Comparison of ENCODE assay signal across 16 mouse cellular contexts in the genomic region with DNA sequence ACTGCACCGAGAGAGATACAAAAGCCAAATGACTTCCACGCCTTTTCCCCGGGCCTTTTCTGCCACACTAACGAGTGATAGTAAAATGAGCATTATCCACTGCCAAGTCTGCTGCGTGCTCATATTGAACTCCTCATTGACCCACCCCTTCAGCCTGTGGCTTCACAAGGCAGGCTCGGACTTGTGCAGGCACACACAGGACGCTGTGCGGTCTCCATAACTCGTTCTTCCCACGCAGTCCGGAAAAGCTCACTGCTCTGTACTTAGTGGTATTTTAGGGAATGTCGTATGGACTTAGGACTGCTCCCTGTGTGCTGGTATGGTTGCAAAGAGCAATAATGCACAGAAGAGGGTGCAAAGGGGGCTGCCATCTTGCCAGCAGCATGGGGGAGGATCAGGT.
DNase-seq lines count a peak whose midpoint lies in the region; ATAC-seq and TF ChIP-seq lines count a peak whose summit lies in the region.
"Had no signal": no experiment of that assay in that cellular context is flagged by ENCODE, and none has a peak within 500 bp of the region (broad histone marks: within the 10 kb centered on the region; RNA-seq: fewer than 3 reads in every experiment).

No protein-coding gene starts in this region.

- H3K27ac ChIP-seq in hindbrain, embryonic 13.5 days, result peak overlapping the region; percentile 69
- no peak overlapping the region for H3K27ac ChIP-seq in hindbrain, embryonic 10.5 days
- peak overlapping the region; percentile 29; the same call in 1 of the 2 replicates for H3K27ac ChIP-seq in midbrain, embryonic 16.5 days (ENCODE audit: low read length)
- H3K27ac ChIP-seq in midbrain, embryonic 14.5 days (replicated peaks; ENCODE audit: low read depth, low read length), result no peak overlapping the region
- no peak overlapping the region; the same call in 1 of the 2 replicates for H3K27ac ChIP-seq in hindbrain, embryonic 16.5 days (ENCODE audit: low read depth, low read length)
- H3K27ac ChIP-seq in heart, adult 2 months, result no peak overlapping the region
- H3K27ac ChIP-seq: forebrain, embryonic 15.5 days; layer of hippocampus, adult 2 months; left cerebral cortex, adult 2 months had no signal

- no peak overlapping the region for H3K9ac ChIP-seq in hindbrain, embryonic 13.5 days
- no peak overlapping the region for H3K9ac ChIP-seq in midbrain, embryonic 16.5 days (ENCODE audit: low read depth, low read length)
- H3K9ac ChIP-seq in midbrain, embryonic 14.5 days (replicated peaks; ENCODE audit: low read length), result no peak overlapping the region
- H3K9ac ChIP-seq in hindbrain, embryonic 16.5 days (ENCODE audit: low read depth, low read length), result no peak overlapping the region
- H3K9ac ChIP-seq in heart, adult 2 months (ENCODE audit: low read depth, low read length), result no peak overlapping the region
- H3K9ac ChIP-seq: forebrain, embryonic 15.5 days; liver, postnatal 0 days had no signal

- TF ChIP-seq EP300 in heart, adult 2 months (IDR thresholded peaks at IDR 0.05; ENCODE audit: insufficient read depth, low read depth, low read length), result no peak

- intact Hi-C loops in gastrocnemius, postnatal 14 days (cut with DNase I; ENCODE audit: low total_unique reads), result no loop called here
- intact Hi-C loops in heart, adult 2 months (cut with DNase I), result no loop called here

- no peaks in the 10 kb centered on the region for H3K36me3 ChIP-seq in hindbrain, embryonic 13.5 days
- H3K36me3 ChIP-seq in hindbrain, embryonic 10.5 days, result no peaks in the 10 kb centered on the region
- H3K36me3 ChIP-seq in midbrain, embryonic 16.5 days (ENCODE audit: control insufficient read depth, insufficient read depth, low read length), result no peaks in the 10 kb centered on the region
- H3K36me3 ChIP-seq in midbrain, embryonic 14.5 days (ENCODE audit: control insufficient read depth, insufficient read depth, low read length), result no peaks in the 10 kb centered on the region
- no peaks in the 10 kb centered on the region for H3K36me3 ChIP-seq in hindbrain, embryonic 16.5 days (ENCODE audit: control insufficient read depth, insufficient read depth, low read length)
- H3K36me3 ChIP-seq in heart, adult 2 months (ENCODE audit: control insufficient read depth, insufficient read depth, low read length), result no peaks in the 10 kb centered on the region
- H3K36me3 ChIP-seq: forebrain, embryonic 15.5 days had no signal

- H3K4me1 ChIP-seq in hindbrain, embryonic 13.5 days (replicated peaks), result peaks cover 17% of the 10 kb centered on the region
- 0 out of 2 replicates have a peak, but pooled peaks cover 14% of the 10 kb centered on the region for H3K4me1 ChIP-seq in hindbrain, embryonic 10.5 days (replicated peaks)
- H3K4me1 ChIP-seq in midbrain, embryonic 16.5 days (ENCODE audit: control insufficient read depth, insufficient read depth, low read length), result peaks cover 9% of the 10 kb centered on the region; the same call in 1 of the 2 replicates
- 0 out of 2 replicates have a peak, but pooled peaks cover 3% of the 10 kb centered on the region for H3K4me1 ChIP-seq in midbrain, embryonic 14.5 days (ENCODE audit: control insufficient read depth, insufficient read depth, low read length)
- peaks cover 9% of the 10 kb centered on the region for H3K4me1 ChIP-seq in hindbrain, embryonic 16.5 days (ENCODE audit: control insufficient read depth, insufficient read depth, low read depth, low read length)
- H3K4me1 ChIP-seq in heart, adult 2 months (ENCODE audit: control insufficient read depth, insufficient read depth, low read length), result peaks cover 2% of the 10 kb centered on the region; the same call in 1 of the 2 replicates

- TF ChIP-seq CTCF in heart, adult 2 months (IDR thresholded peaks at IDR 0.05), result no peak

- H3K79me2 ChIP-seq in heart, adult 2 months (replicated peaks; ENCODE audit: control insufficient read depth, insufficient read depth, low read length), result no peaks in the 10 kb centered on the region

- no peaks in the 10 kb centered on the region for H3K9me3 ChIP-seq in hindbrain, embryonic 13.5 days
- no peaks in the 10 kb centered on the region for H3K9me3 ChIP-seq in hindbrain, embryonic 10.5 days
- H3K9me3 ChIP-seq in midbrain, embryonic 16.5 days (replicated peaks; ENCODE audit: control insufficient read depth, low read length, poor library complexity, severe bottlenecking), result no peaks in the 10 kb centered on the region
- no peaks in the 10 kb centered on the region for H3K9me3 ChIP-seq in midbrain, embryonic 14.5 days (ENCODE audit: control insufficient read depth, low read length)
- no peaks in the 10 kb centered on the region for H3K9me3 ChIP-seq in hindbrain, embryonic 16.5 days (ENCODE audit: control insufficient read depth, low read length)
- H3K9me3 ChIP-seq: forebrain, embryonic 15.5 days had no signal

- no peaks in the 10 kb centered on the region for H3K27me3 ChIP-seq in hindbrain, embryonic 13.5 days
- H3K27me3 ChIP-seq in hindbrain, embryonic 10.5 days (ENCODE audit: insufficient read depth, poor library complexity, severe bottlenecking), result no peaks in the 10 kb centered on the region
- no peaks in the 10 kb centered on the region for H3K27me3 ChIP-seq in midbrain, embryonic 16.5 days (ENCODE audit: control insufficient read depth, insufficient read depth, low read depth, low read length)
- H3K27me3 ChIP-seq in midbrain, embryonic 14.5 days (ENCODE audit: control insufficient read depth, insufficient read depth, low read length), result no peaks in the 10 kb centered on the region
- no peaks in the 10 kb centered on the region for H3K27me3 ChIP-seq in hindbrain, embryonic 16.5 days (replicated peaks; ENCODE audit: control insufficient read depth, insufficient read depth, low read length)
- H3K27me3 ChIP-seq in heart, adult 2 months (ENCODE audit: control insufficient read depth, insufficient read depth, low read length), result no peaks in the 10 kb centered on the region
- H3K27me3 ChIP-seq: forebrain, embryonic 15.5 days had no signal

- no peak for DNase-seq in hindbrain, embryonic 10.5 days (ENCODE audit: low spot score)
- DNase-seq in midbrain, embryonic 14.5 days, result no peak
- DNase-seq in urinary bladder, postnatal 14 days (ENCODE audit: low spot score), result peak; percentile 67
- DNase-seq in gastrocnemius, postnatal 14 days, result no peak
- DNase-seq in heart, adult 2 months, result no peak
- DNase-seq: cerebellum, adult 11 months; heart, adult 11 months; liver, postnatal 0 days; right cerebral cortex, postnatal 4 days; thymus, postnatal 36 days had no signal

- H3K4me3 ChIP-seq in hindbrain, embryonic 13.5 days, result no peak overlapping the region
- H3K4me3 ChIP-seq in hindbrain, embryonic 10.5 days, result no peak overlapping the region
- no peak overlapping the region for H3K4me3 ChIP-seq in midbrain, embryonic 16.5 days (ENCODE audit: low read depth, low read length)
- no peak overlapping the region for H3K4me3 ChIP-seq in midbrain, embryonic 14.5 days (replicated peaks; ENCODE audit: low read depth, low read length)
- no peak overlapping the region for H3K4me3 ChIP-seq in hindbrain, embryonic 16.5 days (ENCODE audit: low read length)
- H3K4me3 ChIP-seq in heart, adult 2 months, result no peak overlapping the region
- H3K4me3 ChIP-seq: forebrain, embryonic 15.5 days; layer of hippocampus, adult 2 months; left cerebral cortex, adult 2 months had no signal

- no peak for TF ChIP-seq POLR2A in heart, adult 2 months (IDR thresholded peaks at IDR 0.05; ENCODE audit: insufficient read depth, low read depth, low read length)

- H3K4me2 ChIP-seq in hindbrain, embryonic 13.5 days, result no peak overlapping the region
- no peak overlapping the region for H3K4me2 ChIP-seq in midbrain, embryonic 16.5 days (ENCODE audit: low read length)
- no peak overlapping the region for H3K4me2 ChIP-seq in midbrain, embryonic 14.5 days (ENCODE audit: low read length)
- H3K4me2 ChIP-seq in hindbrain, embryonic 16.5 days (ENCODE audit: low read length), result no peak overlapping the region
- H3K4me2 ChIP-seq: forebrain, embryonic 15.5 days had no signal

- WGBS in hindbrain, embryonic 13.5 days, result 84% methylated on average over 12 of the region's 12 CpGs
- WGBS in hindbrain, embryonic 10.5 days, result 88% methylated on average over 12 of the region's 12 CpGs
- WGBS in midbrain, embryonic 16.5 days, result 75% methylated on average over 12 of the region's 12 CpGs
- WGBS in midbrain, embryonic 14.5 days, result 82% methylated on average over 12 of the region's 12 CpGs
- WGBS in hindbrain, embryonic 16.5 days, result 68% methylated on average over 12 of the region's 12 CpGs
- WGBS in heart, adult 2 months, result 69% methylated on average over 12 of the region's 12 CpGs

- no peak for ATAC-seq in hindbrain, embryonic 13.5 days (ENCODE audit: low FRiP score)
- 0 out of 2 replicates have a peak, but pooled peaks have one; percentile 44 for ATAC-seq in midbrain, embryonic 16.5 days
- ATAC-seq in midbrain, embryonic 14.5 days (ENCODE audit: low FRiP score, low TSS enrichment), result no peak
- peak; percentile 46; the same call in 1 of the 2 replicates for ATAC-seq in hindbrain, embryonic 16.5 days
- ATAC-seq: forebrain, embryonic 15.5 days; liver, postnatal 0 days had no signal

Comparison
In these comparisons a context has a peak if more than half of its experiments do, and no peak if none do; other contexts are left out.
1. ATAC-seq: peak in midbrain, embryonic 16.5 days (single experiment) and hindbrain, embryonic 16.5 days (single experiment); none in hindbrain, embryonic 13.5 days (single experiment) and midbrain, embryonic 14.5 days (single experiment).
2. H3K27ac ChIP-seq: peak in hindbrain, embryonic 13.5 days (single experiment) and midbrain, embryonic 16.5 days (single experiment); none in hindbrain, embryonic 10.5 days (single experiment), midbrain, embryonic 14.5 days (single experiment), hindbrain, embryonic 16.5 days (single experiment) and heart, adult 2 months (single experiment).